Mouse (Mus musculus) olfactory bulb, adult 2 months (tissue): ENCODE measurements around the gene Fbxo2.

Experiments used
- CTCF ChIP-seq: fragments of 200-500 bp; IDR thresholded peaks from 2 replicates; pipeline ENCODE4 v1.5.1; 2012; ENCODE audit warnings: low read depth, mild to moderate bottlenecking, low read length, moderate library complexity; ENCODE audit not compliant: insufficient read depth
- POLR2A ChIP-seq: fragments of 200-500 bp; IDR thresholded peaks from 2 replicates; pipeline ENCODE4 v1.6.1; 2012; ENCODE audit warnings: mild to moderate bottlenecking, low read depth, low read length, moderate library complexity; ENCODE audit not compliant: insufficient read depth

DNA sequence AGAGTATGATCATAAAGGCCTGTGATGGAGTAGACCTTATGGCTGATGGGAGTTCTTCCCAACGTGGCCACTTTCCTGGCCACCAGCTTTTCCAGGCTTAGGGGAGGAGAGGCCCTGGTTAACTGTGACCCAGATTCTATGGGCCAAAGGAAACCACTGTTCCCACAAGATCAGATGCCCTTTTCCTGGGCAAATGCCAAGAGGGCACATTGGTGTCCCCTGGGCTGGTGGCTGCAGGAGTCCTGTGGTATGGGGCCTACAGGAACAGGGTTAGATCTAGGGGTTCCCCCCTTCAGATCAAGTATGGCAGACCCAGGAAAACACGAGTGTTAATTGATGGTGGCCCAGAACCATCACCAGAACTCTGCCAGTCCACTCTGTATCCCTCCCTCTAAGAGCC is 12.7 kb upstream of the Fbxo2 start:
- TF ChIP-seq CTCF: no peak
- no peak for TF ChIP-seq POLR2A
